Mouse (Mus musculus) heart, embryonic 16.5 days (tissue): ENCODE data around the gene Ccdc116. TPM values are rescaled to one million over a fixed set of nuclear protein-coding genes. Genes with fewer than 3 reads are reported as not detected.
"Not testable (repeated sequence)": the region's sequence is repeated elsewhere in the genome, so short reads cannot be mapped to it uniquely, and the experiment has no call there.

Source experiments
- ATAC-seq: fragments of 200-750 bp; cut with Nextera tagmentation; replicated peaks from 2 replicates; pipeline ENCODE4 v1.8.0; 2017; ENCODE audit warnings: moderate number of reproducible peaks; ENCODE audit not compliant: insufficient read depth, low FRiP score; ENCODE audit errors: extremely low read depth
- H3K27ac ChIP-seq: fragments of 300-500 bp; sonication (generic); 2 replicates; pipeline ENCODE4 v1.5.1; 2014; ENCODE audit warnings: mild to moderate bottlenecking, low read length, control low read depth, moderate library complexity
- H3K27me3 ChIP-seq: fragments of 300-500 bp; sonication (generic); 2 replicates; pipeline ENCODE4 v1.6.1; 2014; ENCODE audit warnings: low read length, mixed read lengths; ENCODE audit not compliant: control insufficient read depth, insufficient read depth
- H3K36me3 ChIP-seq: fragments of 300-500 bp; sonication (generic); 2 replicates; pipeline ENCODE4 v1.6.1; 2014; ENCODE audit not compliant: control insufficient read depth, insufficient read depth
- H3K4me1 ChIP-seq: fragments of 300-500 bp; sonication (generic); 2 replicates; pipeline ENCODE4 v1.6.1; 2014; ENCODE audit warnings: low read length, mixed read lengths; ENCODE audit not compliant: control insufficient read depth, insufficient read depth
- H3K4me2 ChIP-seq: fragments of 300-500 bp; sonication (generic); 2 replicates; pipeline ENCODE4 v1.6.1; 2014; ENCODE audit warnings: low read depth, mild to moderate bottlenecking, control low read depth, low read length
- H3K4me3 ChIP-seq: fragments of 300-500 bp; sonication (generic); 2 replicates; pipeline ENCODE4 v1.5.1; 2014; ENCODE audit warnings: mild to moderate bottlenecking, control low read depth, low read length
- H3K9ac ChIP-seq: fragments of 300-500 bp; sonication (generic); 2 replicates; pipeline ENCODE4 v1.6.1; 2014; ENCODE audit warnings: low read length, control low read depth
- H3K9me3 ChIP-seq: fragments of 300-500 bp; sonication (generic); replicated peaks from 2 replicates; pipeline ENCODE4 v1.6.1; 2016; ENCODE audit warnings: low read length; ENCODE audit not compliant: control insufficient read depth
- WGBS: fragments of 180-500 bp; shearing (Covaris S2); extraction: QIAGEN DNeasy Blood & Tissue Kit; methylation state at CpG from one replicate; pipeline ENCODE4 v1.1.7; 2014; 5-methylcytosine and 5-hydroxymethylcytosine counted together
- polyA plus RNA-seq: library from polyadenylated mRNA; unstranded; fragments of >200 nt; fragmentation: Nextera tagmentation; extraction: Ambion mirVana; gene quantifications from 2 replicates; pipeline ENCODE4 v1.2.1, GENCODE M21; 2015

Ccdc116 gene
- polyA plus RNA-seq, 1 experiment from 2014 or later: 0.76 TPM

DNA sequence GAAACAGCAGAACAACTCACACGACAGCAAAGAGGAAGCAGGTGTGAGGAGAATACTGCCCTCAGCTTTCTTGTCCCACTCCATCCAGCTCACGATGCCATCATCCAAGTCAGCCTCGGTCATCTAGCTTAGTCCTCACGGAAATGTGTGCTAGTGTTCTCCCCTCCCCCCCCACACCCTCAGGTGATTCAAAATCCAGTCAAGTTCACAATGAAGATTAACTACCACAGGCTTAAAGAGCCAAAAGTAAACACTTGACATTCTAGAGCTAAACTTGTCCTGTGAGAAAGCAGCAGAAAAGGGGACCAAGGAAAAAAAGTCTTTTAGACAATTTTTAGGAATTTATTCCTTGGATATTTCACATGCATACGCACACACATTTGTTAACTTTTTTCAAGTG lies 21.0 kb upstream of the Ccdc116 start:
- Histone ChIP-seq H3K9me3 (no peaks in the 10 kb centered on the region), H3K27ac (no peak overlapping the region), H3K4me1 (no peaks in the 10 kb centered on the region), H3K4me2 (no peak overlapping the region), H3K36me3 (peaks cover 25% of the 10 kb centered on the region), H3K9ac (no peak overlapping the region), H3K27me3 (no peaks in the 10 kb centered on the region), H3K4me3 (no peak overlapping the region)
- 83% methylated on average over 5 of the region's 5 CpGs for WGBS
- no peak for ATAC-seq

DNA sequence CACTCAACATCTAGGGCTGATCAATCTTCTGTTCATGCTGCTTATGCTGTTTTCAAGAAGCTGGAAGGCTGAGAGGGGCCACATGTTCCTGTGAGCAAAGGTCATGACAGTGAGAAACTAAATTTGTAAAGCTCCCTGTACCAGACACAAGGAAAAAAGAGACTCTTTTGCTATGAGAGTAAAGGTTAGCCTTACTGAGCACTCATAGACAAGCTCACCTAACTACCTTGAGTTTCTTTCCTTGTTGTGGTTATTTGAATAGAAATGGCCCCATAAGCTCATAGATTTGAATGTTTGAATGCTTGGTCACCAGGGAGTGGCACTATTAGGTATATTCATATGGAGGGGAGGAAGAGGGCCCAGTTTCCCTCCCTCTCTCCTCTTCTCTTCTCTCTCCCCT lies 20.1 kb upstream of the Ccdc116 start:
- Histone ChIP-seq H3K27ac (no peak overlapping the region), H3K4me3 (no peak overlapping the region), H3K27me3 (no peaks in the 10 kb centered on the region), H3K4me1 (no peaks in the 10 kb centered on the region), H3K9me3 (no peaks in the 10 kb centered on the region), H3K4me2 (no peak overlapping the region), H3K9ac (no peak overlapping the region), H3K36me3 (peaks cover 18% of the 10 kb centered on the region)
- no peak for ATAC-seq

DNA sequence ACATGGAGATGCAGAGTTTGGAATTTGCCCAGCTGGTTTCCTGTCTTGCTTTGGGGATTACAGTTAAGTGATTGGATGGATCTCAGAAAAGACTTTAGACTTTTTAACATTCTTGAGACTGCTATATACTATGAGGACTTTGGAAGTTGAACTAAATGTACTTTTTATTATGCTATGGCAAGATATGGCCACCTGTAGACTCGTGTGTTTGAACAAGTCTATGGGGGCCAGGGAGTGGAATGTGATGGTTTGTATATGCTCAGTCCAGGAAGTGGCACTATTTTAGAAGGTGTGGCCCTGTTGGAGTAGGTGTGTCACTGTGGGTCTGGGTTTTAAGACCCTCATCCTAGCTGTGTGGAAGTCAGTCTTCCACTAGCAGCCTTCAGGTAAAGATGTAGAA lies 18.4 kb upstream of the Ccdc116 start:
- H3K4me3 ChIP-seq, H3K4me2 ChIP-seq, H3K4me1 ChIP-seq, H3K9me3 ChIP-seq, H3K9ac ChIP-seq, H3K27me3 ChIP-seq, H3K27ac ChIP-seq, ATAC-seq: not testable (repeated sequence)
- 84% methylated on average over 1 of the region's 1 CpGs for WGBS
- peaks cover 15% of the 10 kb centered on the region for H3K36me3 ChIP-seq

DNA sequence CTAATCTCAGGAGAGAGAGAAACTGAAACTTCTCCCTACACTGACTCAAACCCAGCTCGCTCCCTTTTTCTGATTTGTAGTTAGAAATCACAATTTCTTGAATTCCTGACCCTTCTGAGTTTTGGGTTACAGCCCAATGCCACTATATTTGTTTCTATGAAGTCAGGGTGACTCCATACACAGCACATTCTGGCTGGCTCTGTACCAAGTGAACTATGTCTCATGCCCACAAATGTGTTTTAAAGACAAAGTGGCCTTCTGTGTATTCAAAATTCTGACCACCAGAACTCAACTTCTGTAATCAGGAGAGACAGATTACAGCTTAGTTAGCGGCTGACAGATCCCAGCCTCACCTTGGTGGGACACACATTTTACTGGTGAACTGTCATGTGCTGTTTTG lies 7.3 kb upstream of the Ccdc116 start:
- no peak overlapping the region for H3K9ac ChIP-seq
- peaks cover 24% of the 10 kb centered on the region for H3K36me3 ChIP-seq
- H3K27ac ChIP-seq: no peak overlapping the region
- no peaks in the 10 kb centered on the region for H3K27me3 ChIP-seq
- no peaks in the 10 kb centered on the region for H3K9me3 ChIP-seq
- 85% methylated on average over 2 of the region's 2 CpGs for WGBS
- ATAC-seq: no peak
- H3K4me3 ChIP-seq: no peak overlapping the region
- H3K4me2 ChIP-seq: no peak overlapping the region
- no peaks in the 10 kb centered on the region for H3K4me1 ChIP-seq

DNA sequence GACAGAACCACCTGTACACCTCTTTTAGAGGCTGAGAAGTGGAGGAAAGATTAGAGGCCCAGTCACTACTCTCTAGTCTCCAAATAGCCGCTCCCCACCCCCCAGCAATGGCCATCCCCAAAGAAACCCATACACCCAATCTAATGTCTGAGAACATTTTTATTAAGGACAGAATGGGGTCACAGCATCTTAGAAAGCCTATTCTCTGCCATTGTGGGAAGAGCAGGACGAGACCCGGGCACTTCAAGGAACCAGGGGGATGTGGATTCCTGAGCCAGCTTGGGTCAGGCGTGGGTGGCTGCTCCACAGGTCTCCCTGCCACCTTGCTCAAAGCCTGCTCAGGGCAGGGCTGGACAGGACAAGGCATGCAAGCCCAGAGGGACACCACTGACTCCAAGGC lies 4.8 kb upstream of the Ccdc116 start:
- H3K9me3 ChIP-seq: no peaks in the 10 kb centered on the region
- no peak overlapping the region for H3K9ac ChIP-seq
- peaks cover 11% of the 10 kb centered on the region for H3K36me3 ChIP-seq
- WGBS: 94% methylated on average over 4 of the region's 4 CpGs
- H3K4me3 ChIP-seq: no peak overlapping the region
- no peak for ATAC-seq
- no peak overlapping the region for H3K27ac ChIP-seq
- no peak overlapping the region for H3K4me2 ChIP-seq
- H3K27me3 ChIP-seq: no peaks in the 10 kb centered on the region
- H3K4me1 ChIP-seq: peaks cover 10% of the 10 kb centered on the region; the same call in 1 of the 2 replicates

DNA sequence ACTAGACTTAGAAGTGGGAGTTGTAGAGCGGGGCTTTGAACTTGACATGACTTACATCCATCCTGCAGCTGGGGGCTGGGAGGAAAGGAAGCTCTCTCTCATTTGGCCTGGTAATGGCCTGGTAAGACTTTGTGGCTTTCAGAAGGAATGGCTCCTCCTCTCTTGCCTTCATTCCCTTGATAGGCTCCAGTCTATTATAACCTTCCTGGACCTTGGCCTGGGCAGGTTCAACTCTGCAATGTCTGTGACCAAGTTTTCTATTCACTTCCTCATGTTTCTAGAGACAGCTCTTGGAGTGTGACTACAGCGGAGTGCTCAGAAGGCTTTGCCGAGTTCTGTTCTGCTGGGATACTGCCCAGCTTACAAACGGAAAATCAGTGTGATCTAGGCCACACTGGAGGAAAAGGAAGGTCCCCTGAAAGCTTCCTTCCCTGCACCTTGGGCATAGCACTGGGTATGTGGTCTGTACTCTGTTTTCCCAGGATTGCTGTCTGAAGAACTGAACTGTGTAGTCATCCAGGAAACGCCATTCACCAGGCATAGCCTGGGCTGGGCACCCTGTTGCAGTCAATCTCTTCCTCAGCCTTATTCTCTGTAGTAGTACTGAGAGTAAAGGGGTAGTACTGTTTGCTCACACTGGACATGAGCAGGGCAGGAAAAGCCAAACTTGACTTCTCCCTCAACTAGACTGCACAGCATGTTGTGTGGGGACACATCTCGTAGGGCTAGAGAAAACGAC lies 3.7 kb upstream of the Ccdc116 start:
- no peak for ATAC-seq
- 81% methylated on average over 7 of the region's 7 CpGs for WGBS
- Histone ChIP-seq H3K4me3 (no peak overlapping the region), H3K27ac (no peak overlapping the region), H3K4me1 (peaks cover 10% of the 10 kb centered on the region; the same call in 1 of the 2 replicates), H3K4me2 (no peak overlapping the region), H3K27me3 (no peaks in the 10 kb centered on the region), H3K9ac (no peak overlapping the region), H3K36me3 (peaks cover 11% of the 10 kb centered on the region), H3K9me3 (no peaks in the 10 kb centered on the region)

DNA sequence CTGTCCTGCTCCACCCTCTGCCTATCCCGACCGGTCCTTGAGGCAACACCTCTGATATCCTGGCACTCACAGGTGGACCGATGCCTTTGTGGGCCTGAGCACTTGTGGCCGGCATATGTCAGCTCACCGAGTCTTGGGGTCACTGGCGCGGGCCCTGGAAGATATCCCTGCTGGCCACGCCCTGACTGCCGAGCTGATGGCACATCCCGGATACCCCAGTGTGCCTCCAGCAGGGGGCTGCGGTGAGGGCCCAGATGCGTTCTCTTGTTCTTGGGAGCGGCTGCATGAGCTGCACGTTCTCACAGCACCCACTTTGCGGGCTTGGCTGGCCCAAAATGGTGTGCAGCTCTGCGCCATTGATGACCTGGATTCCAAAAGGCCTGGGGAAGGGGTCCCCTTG lies 1.1 kb upstream of the Ccdc116 start:
- Histone ChIP-seq H3K27me3 (no peaks in the 10 kb centered on the region), H3K9me3 (no peaks in the 10 kb centered on the region), H3K4me1 (peaks cover 10% of the 10 kb centered on the region; the same call in 1 of the 2 replicates), H3K4me2 (peak overlapping the region; percentile 99), H3K27ac (no peak overlapping the region), H3K4me3 (peak overlapping the region; percentile 60), H3K9ac (peak overlapping the region; percentile 52), H3K36me3 (peaks cover 6% of the 10 kb centered on the region; the same call in 1 of the 2 replicates)
- 18% methylated on average over 16 of the region's 16 CpGs for WGBS
- no peak for ATAC-seq

DNA sequence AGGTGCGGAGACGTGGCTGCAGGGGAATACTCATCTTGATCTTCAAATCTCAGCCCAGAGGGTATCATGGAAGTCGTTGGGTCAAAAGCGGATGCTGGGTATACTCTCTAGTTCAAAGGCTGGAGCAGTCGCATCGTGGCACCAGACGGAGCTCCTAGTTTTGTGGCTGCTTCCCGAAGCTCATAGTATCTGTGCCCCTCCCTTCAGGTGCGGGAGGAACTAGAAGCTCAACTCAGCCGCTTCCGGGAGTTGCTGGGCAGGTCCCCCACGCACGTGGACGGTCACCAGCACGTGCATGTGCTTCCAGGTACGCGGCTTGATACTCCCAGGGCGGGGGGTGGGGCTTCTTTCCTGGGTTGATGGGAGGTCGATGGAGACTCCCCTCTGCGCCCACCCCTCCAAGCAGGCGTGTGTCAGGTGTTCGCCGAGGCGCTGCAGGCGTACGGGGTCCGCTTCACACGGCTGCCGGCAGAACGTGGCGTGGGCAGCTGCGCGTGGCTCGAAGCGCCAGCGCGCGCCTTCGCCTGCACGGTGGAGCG lies 431 bp upstream of the Ccdc116 start:
- H3K27ac ChIP-seq: no peak overlapping the region
- H3K9ac ChIP-seq: peak overlapping the region; percentile 52
- peaks cover under 1% of the 10 kb centered on the region; the same call in 1 of the 2 replicates for H3K36me3 ChIP-seq
- peaks cover 10% of the 10 kb centered on the region; the same call in 1 of the 2 replicates for H3K4me1 ChIP-seq
- peak overlapping the region; percentile 60 for H3K4me3 ChIP-seq
- H3K4me2 ChIP-seq: peak overlapping the region; percentile 99
- no peaks in the 10 kb centered on the region for H3K27me3 ChIP-seq
- ATAC-seq: peak; percentile 14; the same call in 1 of the 2 replicates
- H3K9me3 ChIP-seq: no peaks in the 10 kb centered on the region
- 1% methylated on average over 41 of the region's 41 CpGs for WGBS

DNA sequence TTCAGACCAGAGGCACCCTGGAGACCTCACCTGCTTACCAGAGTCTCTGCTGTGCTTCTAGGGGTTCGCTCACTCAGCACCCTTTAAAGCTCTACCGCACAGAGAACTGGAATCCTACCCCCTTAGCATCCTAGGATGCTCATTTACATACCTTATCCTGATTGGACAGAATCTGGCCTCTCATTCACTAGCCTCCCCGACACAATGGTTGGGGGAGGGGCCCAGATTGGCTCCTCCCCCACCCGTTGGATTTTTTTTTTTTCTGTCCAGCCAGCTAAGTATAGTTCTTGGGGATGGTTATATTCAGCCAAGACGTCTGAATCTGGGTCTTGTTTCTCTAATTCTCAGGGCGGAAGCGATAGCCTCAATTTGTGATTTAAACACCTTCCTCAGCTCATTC lies 2.7 kb downstream of the Ccdc116 start, which contains the start of gene Ydjc:
Ydjc (plus strand) TSS at position 283 of the 400 bp plus-strand sequence.
- no peaks in the 10 kb centered on the region for H3K36me3 ChIP-seq

More for the DNA sequence above, 2.7 kb downstream of the Ccdc116 start, which contains the start of gene Ydjc:
- no peaks in the 10 kb centered on the region for H3K9me3 ChIP-seq
- H3K4me3 ChIP-seq: no peak within 1 kb of the TSS
- no peaks in the 10 kb centered on the region for H3K27me3 ChIP-seq
- no peak within 1 kb of the TSS for H3K9ac ChIP-seq
- H3K4me2 ChIP-seq: no peak within 1 kb of the TSS
- 27% methylated on average over 7 of the region's 7 CpGs for WGBS
- ATAC-seq: no peak
- H3K27ac ChIP-seq: no peak within 1 kb of the TSS
- H3K4me1 ChIP-seq: peaks cover 10% of the 10 kb centered on the region; the same call in 1 of the 2 replicates
